Comparison of ENCODE assay signal across 13 mouse cellular contexts in the genomic region with DNA sequence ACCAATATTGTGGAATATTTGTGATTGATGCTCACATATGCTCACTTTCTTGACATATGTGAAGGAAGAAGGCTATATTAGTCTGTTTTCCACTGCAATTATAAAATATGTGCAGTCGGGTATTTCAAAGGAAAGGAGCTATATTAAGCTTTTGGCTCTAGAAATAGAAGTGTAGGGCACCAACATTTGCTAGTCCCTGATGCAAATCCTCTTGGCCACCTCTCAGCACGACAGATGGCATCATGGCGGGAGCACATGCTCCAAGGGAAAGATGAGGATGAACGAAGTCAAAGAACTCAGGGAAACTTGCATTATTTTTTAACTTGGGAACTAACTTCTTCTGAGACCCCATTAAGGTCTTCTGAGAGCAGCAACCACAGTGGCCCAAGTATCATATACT.
DNase-seq lines count a peak whose midpoint lies in the region; ATAC-seq lines count a peak whose summit lies in the region.
"Had no signal": no experiment of that assay in that cellular context is flagged by ENCODE, and none has a peak within 500 bp of the region (broad histone marks: within the 10 kb centered on the region; RNA-seq: fewer than 3 reads in every experiment).

No protein-coding gene starts in this region.

- intact Hi-C loops in left cerebral cortex, postnatal 14 days (cut with DNase I), result no loop called here

- no peaks in the 10 kb centered on the region for H3K9me3 ChIP-seq in kidney, embryonic 16.5 days (ENCODE audit: low read length)
- H3K9me3 ChIP-seq: embryonic facial prominence, embryonic 12.5 days had no signal

- H3K27ac ChIP-seq in kidney, embryonic 16.5 days (ENCODE audit: low read length), result no peak overlapping the region
- H3K27ac ChIP-seq: embryonic facial prominence, embryonic 12.5 days had no signal

- ATAC-seq in kidney, embryonic 16.5 days (ENCODE audit: low FRiP score, low TSS enrichment), result no peak

- no peaks in the 10 kb centered on the region for H3K36me3 ChIP-seq in kidney, embryonic 16.5 days (ENCODE audit: insufficient read depth, low read length)
- H3K36me3 ChIP-seq: embryonic facial prominence, embryonic 12.5 days had no signal

- DNase-seq in layer of hippocampus, adult 11-12 months (ENCODE audit: low spot score), result peak; percentile 40
- DNase-seq in layer of hippocampus, adult 9-10 months (ENCODE audit: low spot score), result no peak
- DNase-seq in layer of hippocampus, adult 18-20 months (ENCODE audit: low spot score in 2 of 2), result peak; percentile 17 to 56
- peak; percentile 31 to 64 for DNase-seq in left cerebral cortex, postnatal 14 days (ENCODE audit: low spot score in 2 of 2)
- DNase-seq in thymus, postnatal 4 days, result no peak
- DNase-seq in adrenal gland, postnatal 36 days, result no peak
- no peak for DNase-seq in spleen, postnatal 4 days (ENCODE audit: low spot score in 2 of 2)
- DNase-seq: adrenal gland, postnatal 25 days; gastrocnemius, postnatal 14 days; kidney, adult 18-20 months; thymus, postnatal 14 days had no signal

- H3K4me2 ChIP-seq in kidney, embryonic 16.5 days (replicated peaks; ENCODE audit: low read depth, low read length), result no peak overlapping the region
- H3K4me2 ChIP-seq: embryonic facial prominence, embryonic 12.5 days had no signal

- WGBS in kidney, embryonic 16.5 days, result 86% methylated on average over 4 of the region's 4 CpGs

- H3K4me3 ChIP-seq in kidney, embryonic 16.5 days (ENCODE audit: low read length), result no peak overlapping the region
- H3K4me3 ChIP-seq: embryonic facial prominence, embryonic 12.5 days had no signal

- no peak overlapping the region for H3K9ac ChIP-seq in kidney, embryonic 16.5 days (replicated peaks; ENCODE audit: low read length)
- H3K9ac ChIP-seq: embryonic facial prominence, embryonic 12.5 days had no signal

- H3K27me3 ChIP-seq in kidney, embryonic 16.5 days (ENCODE audit: insufficient read depth, low read length), result no peaks in the 10 kb centered on the region
- H3K27me3 ChIP-seq: embryonic facial prominence, embryonic 12.5 days had no signal

- H3K4me1 ChIP-seq in kidney, embryonic 16.5 days (ENCODE audit: insufficient read depth, low read length), result no peaks in the 10 kb centered on the region
- H3K4me1 ChIP-seq: embryonic facial prominence, embryonic 12.5 days had no signal

Comparison
In these comparisons a context has a peak if more than half of its experiments do, and no peak if none do; other contexts are left out.
1. DNase-seq: peak in layer of hippocampus, adult 11-12 months (single experiment), layer of hippocampus, adult 18-20 months (2 of 2) and left cerebral cortex, postnatal 14 days (2 of 2); none in layer of hippocampus, adult 9-10 months (single experiment), thymus, postnatal 4 days (single experiment), adrenal gland, postnatal 36 days (0 of 2) and spleen, postnatal 4 days (0 of 2).